Mouse (Mus musculus) forebrain, embryonic 11.5 days (tissue): ENCODE measurements around the gene Taf1c. TPM values are rescaled to one million over a fixed set of nuclear protein-coding genes. Genes with fewer than 3 reads are reported as not detected.

Source experiments
- ATAC-seq: fragments of 200-750 bp; cut with Nextera tagmentation; replicated peaks from 2 replicates; pipeline ENCODE4 v1.8.0; 2017; ENCODE audit warnings: moderate TSS enrichment; ENCODE audit not compliant: low FRiP score
- DNase-seq: peaks from one replicate; pipeline ENCODE4 v3.0.0-alpha.2; 2017; ENCODE audit warnings: low spot score
- H3K27ac ChIP-seq: fragments of 300-500 bp; sonication (generic); 2 replicates; pipeline ENCODE4 v1.5.1; 2014; ENCODE audit warnings: low read depth, low read length
- H3K27me3 ChIP-seq: fragments of 300-500 bp; sonication (generic); 2 replicates; pipeline ENCODE4 v1.6.1; 2014; ENCODE audit warnings: mild to moderate bottlenecking, low read length, mixed read lengths; ENCODE audit not compliant: control insufficient read depth, insufficient read depth
- H3K36me3 ChIP-seq: fragments of 300-500 bp; sonication (generic); 2 replicates; pipeline ENCODE4 v1.6.1; 2014; ENCODE audit warnings: mild to moderate bottlenecking, low read length, moderate library complexity, mixed read lengths; ENCODE audit not compliant: control insufficient read depth, insufficient read depth
- H3K4me1 ChIP-seq: fragments of 300-500 bp; sonication (generic); replicated peaks from 2 replicates; pipeline ENCODE4 v1.6.1; 2014; ENCODE audit warnings: low read length, mixed read lengths; ENCODE audit not compliant: control insufficient read depth, insufficient read depth
- H3K4me2 ChIP-seq: fragments of 300-500 bp; sonication (generic); 2 replicates; pipeline ENCODE4 v1.6.1; 2014; ENCODE audit warnings: low read depth, mild to moderate bottlenecking, low read length, moderate library complexity, mixed read lengths; ENCODE audit not compliant: severe bottlenecking
- H3K4me3 ChIP-seq: fragments of 300-500 bp; sonication (generic); 2 replicates; pipeline ENCODE4 v1.5.1; 2014; ENCODE audit warnings: low read depth, low read length
- H3K9ac ChIP-seq: fragments of 300-500 bp; sonication (generic); 2 replicates; pipeline ENCODE4 v1.6.1; 2014; ENCODE audit warnings: low read length
- H3K9me3 ChIP-seq: fragments of 300-500 bp; sonication (generic); 2 replicates; pipeline ENCODE4 v1.6.1; 2016; ENCODE audit warnings: low read length, mixed read lengths; ENCODE audit not compliant: control insufficient read depth
- WGBS: fragments of 180-500 bp; shearing (Covaris S2); extraction: QIAGEN DNeasy Blood & Tissue Kit; methylation state at CpG from one replicate; pipeline ENCODE4 v1.1.7; 2014; 5-methylcytosine and 5-hydroxymethylcytosine counted together
- polyA plus RNA-seq: library from polyadenylated mRNA; unstranded; fragments of >200 nt; fragmentation: Nextera tagmentation; extraction: Ambion mirVana; gene quantifications from 2 replicates; pipeline ENCODE4 v1.2.1, GENCODE M21; 2014

The Taf1c gene
- polyA plus RNA-seq, 1 experiment from 2014 or later, result 15.2 TPM

GRCm38 (mm10) chr8:119579096-119579495 lies 25.9 kb downstream of the Taf1c start:
- DNase-seq (no peak), ATAC-seq (no peak)
- Histone ChIP-seq H3K27me3 (no peaks in the 10 kb centered on the region; the same call in 1 of the 2 replicates), H3K9ac (no peak overlapping the region), H3K9me3 (no peaks in the 10 kb centered on the region), H3K4me1 (no peaks in the 10 kb centered on the region), H3K36me3 (no peaks in the 10 kb centered on the region), H3K27ac (no peak overlapping the region), H3K4me3 (no peak overlapping the region), H3K4me2 (no peak overlapping the region)
- WGBS, result 44% methylated on average over 13 of the region's 13 CpGs

- Histone ChIP-seq H3K27ac (no peak overlapping the region), H3K9me3 (no peaks in the 10 kb centered on the region), H3K4me2 (peak overlapping the region; percentile 96), H3K4me3 (peak overlapping the region; percentile 84), H3K36me3 (no peaks in the 10 kb centered on the region), H3K9ac (peak overlapping the region; percentile 79), H3K4me1 (peaks cover 3% of the 10 kb centered on the region; the same call in 1 of the 2 replicates), H3K27me3 (no peaks in the 10 kb centered on the region; the same call in 1 of the 2 replicates)
- 3% methylated on average over 16 of the region's 16 CpGs for WGBS
- DNase-seq (no peak), ATAC-seq (peak; percentile 53; the same call in 1 of the 2 replicates)
Measured at GRCm38 (mm10) chr8:119575366-119575726, 29.7 kb downstream of the Taf1c start.

- WGBS, result under 1% methylated on average over 92 of the region's 97 CpGs
- peak within 1 kb of the TSS; percentile 66; the same call in 1 of the 2 replicates for H3K27ac ChIP-seq
- H3K27me3 ChIP-seq, result no peaks in the 10 kb centered on the region; the same call in 1 of the 2 replicates
- ATAC-seq (peak; percentile 87), DNase-seq (peak; percentile 97)
- H3K4me2 ChIP-seq, result peak within 1 kb of the TSS; percentile 96
- H3K9ac ChIP-seq, result peak within 1 kb of the TSS; percentile 79
- H3K4me3 ChIP-seq, result peak within 1 kb of the TSS; percentile 84
- H3K9me3 ChIP-seq, result no peaks in the 10 kb centered on the region
- peaks cover 3% of the 10 kb centered on the region; the same call in 1 of the 2 replicates for H3K4me1 ChIP-seq
- no peaks in the 10 kb centered on the region for H3K36me3 ChIP-seq
Measured at GRCm38 (mm10) chr8:119574437-119575365, 30.3 kb downstream of the Taf1c start, which contains the start of the genes Hsdl1 and Dnaaf1. TSS of gene Hsdl1 (minus strand) at chr8:119575183. TSS of gene Dnaaf1 (plus strand) at chr8:119575235.

GRCm38 (mm10) chr8:119572411-119572810 lies 32.6 kb downstream of the Taf1c start:
- ATAC-seq (no peak), DNase-seq (no peak)
- Histone ChIP-seq H3K9me3 (no peaks in the 10 kb centered on the region), H3K36me3 (no peaks in the 10 kb centered on the region), H3K27me3 (no peaks in the 10 kb centered on the region; the same call in 1 of the 2 replicates), H3K9ac (no peak overlapping the region), H3K27ac (no peak overlapping the region), H3K4me2 (no peak overlapping the region), H3K4me3 (no peak overlapping the region), H3K4me1 (peaks cover 3% of the 10 kb centered on the region; the same call in 1 of the 2 replicates)
- 88% methylated on average over 4 of the region's 4 CpGs for WGBS

- H3K4me1 ChIP-seq, result peaks cover 3% of the 10 kb centered on the region; the same call in 1 of the 2 replicates
Measured at GRCm38 (mm10) chr8:119571135-119571534, 33.9 kb downstream of the Taf1c start.

GRCm38 (mm10) chr8:119569881-119570280 lies 35.1 kb downstream of the Taf1c start:
- DNase-seq (no peak), ATAC-seq (no peak)
- no peaks in the 10 kb centered on the region for H3K27me3 ChIP-seq
- H3K27ac ChIP-seq, result no peak overlapping the region
- WGBS, result 38% methylated on average over 4 of the region's 4 CpGs
- no peaks in the 10 kb centered on the region for H3K9me3 ChIP-seq
- H3K36me3 ChIP-seq, result peaks cover 3% of the 10 kb centered on the region; the same call in 1 of the 2 replicates
- H3K4me1 ChIP-seq, result peaks cover 3% of the 10 kb centered on the region; the same call in 1 of the 2 replicates
- no peak overlapping the region for H3K9ac ChIP-seq
- H3K4me3 ChIP-seq, result no peak overlapping the region
- H3K4me2 ChIP-seq, result no peak overlapping the region

More at GRCm38 (mm10) chr8:119571135-119571534, 33.9 kb downstream of the Taf1c start:
- Histone ChIP-seq H3K27me3 (no peaks in the 10 kb centered on the region; the same call in 1 of the 2 replicates), H3K4me2 (no peak overlapping the region), H3K9ac (no peak overlapping the region), H3K9me3 (no peaks in the 10 kb centered on the region), H3K4me3 (no peak overlapping the region), H3K36me3 (no peaks in the 10 kb centered on the region), H3K27ac (no peak overlapping the region)
- ATAC-seq (no peak), DNase-seq (no peak)
- 89% methylated on average over 6 of the region's 6 CpGs for WGBS

- DNase-seq, result no peak
- Histone ChIP-seq H3K9me3 (no peaks in the 10 kb centered on the region), H3K36me3 (peaks cover 3% of the 10 kb centered on the region; the same call in 1 of the 2 replicates)
Measured at GRCm38 (mm10) chr8:119568951-119569350, 36.1 kb downstream of the Taf1c start.

GRCm38 (mm10) chr8:119568251-119568650 lies 36.8 kb downstream of the Taf1c start:
- no peak overlapping the region for H3K4me2 ChIP-seq
- H3K36me3 ChIP-seq, result peaks cover 8% of the 10 kb centered on the region; the same call in 1 of the 2 replicates
- 90% methylated on average over 9 of the region's 9 CpGs for WGBS
- DNase-seq, result no peak
- no peak overlapping the region for H3K27ac ChIP-seq
- no peak overlapping the region for H3K9ac ChIP-seq
- H3K4me1 ChIP-seq, result no peaks in the 10 kb centered on the region
- no peak overlapping the region for H3K4me3 ChIP-seq
- no peak for ATAC-seq
- H3K27me3 ChIP-seq, result no peaks in the 10 kb centered on the region
- no peaks in the 10 kb centered on the region for H3K9me3 ChIP-seq

More at GRCm38 (mm10) chr8:119568951-119569350, 36.1 kb downstream of the Taf1c start:
- Histone ChIP-seq H3K4me2 (no peak overlapping the region), H3K9ac (no peak overlapping the region), H3K27ac (no peak overlapping the region), H3K4me1 (peaks cover 3% of the 10 kb centered on the region; the same call in 1 of the 2 replicates), H3K4me3 (no peak overlapping the region), H3K27me3 (no peaks in the 10 kb centered on the region)
- ATAC-seq, result no peak
- 70% methylated on average over 7 of the region's 7 CpGs for WGBS
